Mouse (Mus musculus) heart, adult 9 months (tissue): Measurements from ENCODE around the gene Il1b.

ENCODE experiments used
- DNase-seq, 2 experiments: peaks; one replicate each; pipeline ENCODE4 v3.0.0; 2022; ENCODE audit warnings: low spot score in 2 of 2

The Il1b gene

DNA sequence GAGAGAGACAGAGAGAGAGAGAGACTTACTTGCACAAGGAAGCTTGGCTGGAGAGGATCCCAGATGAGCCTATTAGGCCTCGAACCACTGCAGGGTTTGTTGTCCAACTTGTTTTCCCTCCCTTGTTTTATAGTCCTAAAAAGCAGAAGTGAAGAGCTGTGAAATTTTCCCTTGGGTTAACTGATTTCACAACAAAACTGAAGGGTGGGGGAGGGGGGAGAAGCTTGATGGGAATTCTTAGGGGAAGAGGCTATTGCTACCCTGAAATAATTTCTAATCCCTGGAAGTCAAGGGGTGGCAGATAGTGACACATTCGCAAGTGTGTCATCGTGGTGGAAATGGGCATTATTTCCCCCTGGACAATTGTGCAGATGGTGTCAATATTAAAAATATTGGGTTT lies at the start of gene Il1b:
Gene Il1b, minus strand, starts transcription at position 101 of the 400 bp plus-strand sequence.
- DNase-seq: no peak

DNA sequence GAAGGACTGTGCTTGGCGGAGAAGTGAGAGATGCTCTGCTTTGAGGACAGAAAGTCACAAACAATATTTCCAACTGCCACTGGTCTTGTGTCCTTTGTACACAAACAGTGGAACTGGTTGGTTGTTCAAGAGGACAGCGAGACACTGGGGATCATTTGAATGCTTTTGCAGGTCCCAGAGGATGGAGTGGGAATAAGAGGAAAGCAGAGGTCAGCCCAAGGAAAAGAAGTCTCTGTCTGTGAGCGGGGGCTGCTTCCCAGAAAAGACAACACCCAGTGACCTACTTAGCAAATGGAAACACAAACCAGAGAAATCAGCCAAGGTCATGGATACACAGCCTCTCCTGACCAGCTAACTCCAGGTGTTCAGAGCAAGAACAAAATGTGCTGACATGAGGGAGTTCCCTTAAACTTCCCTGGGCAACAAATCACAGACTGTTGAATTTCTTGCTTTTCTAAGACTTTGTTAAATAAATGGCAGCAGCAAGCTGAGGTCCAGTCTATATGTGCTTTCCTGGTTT lies 48.5 kb upstream of the Il1b start:
- DNase-seq: no peak

DNA sequence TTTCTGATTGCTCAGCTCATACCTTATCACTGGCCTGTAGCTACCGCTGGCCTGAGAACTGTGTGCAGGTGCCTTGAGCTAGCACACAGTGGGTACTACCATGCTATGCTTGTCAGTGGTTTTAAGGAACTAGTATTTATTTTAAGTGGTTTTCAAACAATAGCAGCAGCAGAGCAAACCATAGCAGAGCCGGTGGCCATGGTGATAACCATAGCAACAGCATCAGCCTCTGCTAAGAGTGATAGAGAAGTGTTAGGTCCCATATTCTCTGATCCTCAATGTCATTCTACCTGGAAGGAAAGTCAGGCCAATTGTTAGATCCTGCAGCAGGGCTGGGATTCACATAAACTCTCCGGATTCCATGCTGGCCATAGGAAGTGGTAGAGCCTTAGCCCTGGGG lies 43.7 kb upstream of the Il1b start:
- no peak for DNase-seq

DNA sequence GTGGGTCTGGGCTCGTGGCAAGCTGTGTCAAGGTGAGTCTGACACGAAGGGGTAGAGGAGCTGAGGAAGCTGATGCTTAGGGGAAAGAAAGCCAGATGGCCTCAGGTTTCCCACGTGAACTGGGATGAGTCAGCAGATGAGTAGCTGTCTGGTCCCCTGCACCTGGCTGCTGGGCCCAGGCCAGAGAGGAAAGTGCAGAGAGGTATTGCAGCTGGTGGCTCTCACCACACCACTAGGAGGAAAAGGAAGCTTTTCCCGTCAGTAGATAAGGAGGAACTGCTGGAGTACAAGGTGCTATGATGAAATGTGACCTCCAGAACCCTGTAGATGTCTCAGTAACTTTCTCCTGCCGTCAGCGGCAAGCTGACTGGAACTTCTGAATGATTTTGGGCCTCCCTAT lies 42.5 kb upstream of the Il1b start:
- no peak for DNase-seq

DNA sequence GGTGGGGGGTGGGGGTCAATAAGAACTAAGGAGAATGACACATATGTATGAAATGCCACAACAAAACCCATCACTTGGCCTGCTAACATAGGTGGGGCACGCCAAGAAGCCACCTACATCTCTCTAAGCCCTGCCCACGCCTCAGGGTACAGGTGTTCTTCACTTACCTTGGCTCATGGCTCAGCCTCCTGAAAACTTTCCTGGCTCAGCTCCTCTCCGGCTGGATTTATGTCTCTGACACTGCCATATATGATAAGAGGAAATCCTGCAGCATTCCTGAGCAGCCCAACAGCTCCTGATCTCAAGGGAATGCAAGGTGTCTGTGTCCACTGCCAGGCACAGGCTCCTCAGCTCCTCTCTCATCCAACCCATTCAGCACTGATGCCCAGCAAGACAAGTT lies 40.7 kb upstream of the Il1b start:
- DNase-seq: no peak

DNA sequence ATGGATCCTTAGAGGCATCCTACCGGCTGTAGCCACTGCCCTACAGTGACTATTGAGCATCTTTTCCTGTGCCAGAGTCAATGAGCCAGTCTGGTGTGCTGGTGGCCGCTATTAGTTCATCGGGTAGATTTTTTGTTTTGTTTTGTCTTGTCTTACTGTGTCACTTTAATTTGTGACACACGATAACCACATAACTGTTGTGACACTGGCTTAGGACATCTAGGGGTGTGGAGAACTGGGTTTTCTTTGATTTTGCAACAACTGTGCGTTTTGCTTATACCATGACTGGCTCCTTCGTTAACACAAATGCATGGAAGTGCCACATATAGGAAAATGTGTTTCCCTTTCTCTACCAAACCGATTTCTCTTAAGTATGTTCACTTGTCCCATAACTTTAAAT lies 39.4 kb upstream of the Il1b start:
- DNase-seq: no peak

DNA sequence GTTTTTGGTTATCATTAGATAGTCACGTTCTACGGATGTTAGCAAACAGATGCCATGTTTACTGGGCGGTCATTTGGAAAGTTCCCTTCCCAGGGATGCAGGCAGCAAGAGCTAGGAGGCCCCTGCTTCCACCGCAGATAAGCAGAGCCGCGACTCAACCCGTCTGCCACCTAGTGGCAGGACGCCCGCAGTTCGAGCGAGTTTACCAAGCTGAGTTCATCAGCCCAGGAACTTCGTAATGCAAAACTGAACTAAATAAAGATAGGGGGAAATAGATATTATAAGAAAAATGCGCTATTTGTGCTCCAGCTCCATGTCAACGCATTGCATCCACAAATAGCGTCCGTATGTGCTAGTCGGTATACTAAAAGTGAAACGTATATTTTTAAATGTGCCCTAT lies 37.5 kb upstream of the Il1b start:
- peak; percentile 51 to 65 for DNase-seq

DNA sequence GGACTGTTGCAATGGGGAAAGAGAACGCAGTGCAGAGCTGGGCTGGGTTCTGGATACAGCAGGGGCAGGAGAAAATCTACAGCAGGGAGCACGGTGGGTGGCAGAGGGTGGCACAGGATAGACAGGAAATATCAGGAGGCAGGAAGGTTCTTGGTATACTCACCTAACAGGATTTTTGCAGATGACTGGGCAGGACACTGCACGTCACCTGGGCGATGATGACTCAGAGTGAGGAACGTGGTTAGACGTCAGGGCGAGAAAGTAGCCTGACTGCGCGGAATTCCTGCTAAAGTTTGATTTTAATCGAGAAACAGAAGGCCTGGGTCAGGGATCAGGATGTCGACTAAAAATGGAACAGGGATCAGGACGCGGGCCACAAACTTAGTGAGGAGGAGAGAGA lies 36.7 kb upstream of the Il1b start:
- DNase-seq: no peak

DNA sequence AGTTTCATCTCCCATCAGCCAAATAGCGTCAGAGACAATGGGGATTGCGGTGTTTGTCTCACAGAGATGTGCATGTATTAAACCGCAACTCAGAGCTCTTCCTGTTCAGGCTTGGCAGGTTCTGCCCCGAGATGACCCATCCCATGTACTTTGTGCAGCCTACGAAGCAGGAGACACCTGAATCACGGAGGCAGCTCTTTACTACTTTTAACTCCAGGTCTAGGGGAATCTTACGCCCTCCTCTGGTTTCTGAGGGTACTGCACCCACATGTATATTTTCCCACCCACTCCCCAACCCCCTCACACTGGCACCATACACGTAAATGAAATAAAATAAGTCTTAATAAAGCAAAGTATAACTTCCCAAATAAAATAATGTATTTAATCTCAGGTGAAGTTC lies 35.6 kb upstream of the Il1b start:
- DNase-seq: no peak

DNA sequence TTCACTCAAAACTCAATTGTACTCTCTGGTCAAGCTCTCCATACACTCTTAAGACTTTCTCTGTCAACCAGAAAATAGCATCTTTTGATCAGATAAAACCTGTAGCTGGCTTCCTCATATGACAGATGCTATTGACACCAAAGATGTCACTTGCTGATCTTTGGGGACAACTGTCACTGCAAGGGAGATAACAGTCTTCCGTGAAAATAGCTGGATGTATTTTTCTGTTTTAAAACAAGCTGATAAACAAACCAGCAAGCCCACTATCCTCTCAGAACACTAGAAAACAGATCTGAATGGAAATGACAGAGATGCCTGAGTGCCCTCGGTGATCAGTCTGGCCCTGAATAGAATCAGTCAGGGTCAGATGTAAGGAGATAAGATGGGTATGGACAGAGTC lies 32.8 kb upstream of the Il1b start:
- DNase-seq: no peak

DNA sequence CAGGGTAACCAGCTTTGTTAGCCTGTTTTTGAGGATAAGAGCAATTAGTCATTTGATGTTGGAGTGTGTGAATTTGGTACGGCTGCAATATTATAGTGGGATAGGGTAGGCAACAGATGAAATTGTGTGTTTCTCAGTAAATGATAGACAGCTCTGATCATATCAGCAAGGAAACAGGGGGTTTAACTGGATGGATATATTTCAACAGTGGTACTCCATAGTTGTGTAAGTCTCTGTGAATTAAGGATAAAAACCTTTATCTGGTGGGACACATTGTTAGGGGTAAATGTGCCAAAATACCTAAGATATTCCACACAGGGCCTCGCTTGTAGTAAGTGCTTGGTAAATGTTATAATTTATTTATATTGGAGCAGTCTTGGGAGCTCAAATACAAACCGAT lies 31.4 kb upstream of the Il1b start:
- DNase-seq: no peak

DNA sequence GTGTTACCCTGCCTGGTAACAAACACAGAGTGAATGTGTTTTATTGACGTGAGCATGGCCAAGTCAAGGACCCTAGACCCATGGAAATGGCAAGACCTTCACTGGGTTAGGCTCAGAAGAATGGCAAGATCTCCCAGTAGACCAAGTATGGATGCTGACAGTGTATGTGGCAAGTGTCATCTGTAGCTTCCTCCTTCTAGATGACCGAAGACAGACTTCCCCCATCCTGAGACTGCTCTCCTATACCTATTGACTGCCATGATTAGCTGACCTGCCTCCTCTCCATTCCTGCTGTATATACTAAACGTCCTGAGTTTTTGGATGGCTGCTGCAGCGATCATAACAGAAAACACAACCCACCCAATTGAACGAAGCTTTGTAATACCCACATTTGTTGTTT lies 30.9 kb upstream of the Il1b start:
- DNase-seq: no peak

DNA sequence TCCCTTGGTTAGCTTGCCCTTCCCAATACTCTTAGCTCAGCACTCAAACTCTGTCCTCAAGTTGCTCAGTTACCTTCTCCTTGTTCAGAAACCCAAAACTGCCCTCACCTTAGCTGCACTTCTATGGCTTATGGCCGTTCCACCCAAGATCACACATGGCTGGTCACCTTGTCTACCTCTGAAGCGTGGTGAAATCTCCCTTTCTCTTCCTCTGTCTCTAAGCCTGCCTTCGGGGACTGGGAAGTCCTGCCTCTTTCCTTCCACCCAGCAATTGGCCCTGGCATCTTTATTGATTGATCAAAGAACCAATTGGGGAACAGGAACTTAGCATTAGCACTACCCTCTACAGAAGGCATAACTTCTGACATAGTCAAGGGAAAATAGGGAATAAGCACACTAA lies 27.2 kb upstream of the Il1b start:
- DNase-seq: no peak

DNA sequence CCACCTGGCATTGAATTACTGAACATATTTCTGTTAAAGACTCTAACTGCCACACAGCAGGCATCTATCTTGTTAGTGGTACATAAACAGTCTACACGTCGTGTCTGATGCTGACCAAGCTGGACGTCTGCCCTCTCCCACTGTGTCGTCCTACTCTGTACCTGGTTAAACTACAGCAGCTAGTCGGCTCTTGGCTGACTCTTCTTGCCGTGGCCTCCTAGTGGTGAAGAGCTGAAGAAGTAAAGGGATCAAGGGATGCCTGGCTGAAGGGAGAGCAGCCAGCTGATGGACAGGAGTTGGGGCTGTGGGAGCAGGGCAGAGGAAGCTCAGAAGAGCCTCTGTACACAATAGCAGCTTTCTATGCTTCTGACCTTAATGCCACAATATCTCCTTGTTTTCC lies 22.6 kb upstream of the Il1b start:
- no peak for DNase-seq

DNA sequence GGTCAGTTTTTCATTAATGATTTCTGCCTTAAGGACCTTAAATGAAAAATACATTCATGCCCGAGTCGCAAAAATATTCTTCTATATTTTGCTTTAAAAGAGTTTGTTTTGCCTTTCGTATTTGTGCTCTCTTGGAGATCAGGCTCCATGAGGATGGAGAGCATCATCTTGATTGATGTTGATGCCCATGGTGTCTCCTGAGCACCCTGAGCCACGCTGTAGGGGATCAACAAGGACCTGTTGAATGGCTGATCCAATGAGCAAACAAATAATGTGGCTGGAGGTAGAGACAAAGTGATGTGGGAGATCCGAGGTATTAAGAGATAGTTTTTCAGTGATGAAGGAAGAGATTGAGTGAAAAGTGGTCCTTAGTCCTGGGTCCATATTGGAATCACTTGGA lies 19.2 kb upstream of the Il1b start:
- DNase-seq: no peak

DNA sequence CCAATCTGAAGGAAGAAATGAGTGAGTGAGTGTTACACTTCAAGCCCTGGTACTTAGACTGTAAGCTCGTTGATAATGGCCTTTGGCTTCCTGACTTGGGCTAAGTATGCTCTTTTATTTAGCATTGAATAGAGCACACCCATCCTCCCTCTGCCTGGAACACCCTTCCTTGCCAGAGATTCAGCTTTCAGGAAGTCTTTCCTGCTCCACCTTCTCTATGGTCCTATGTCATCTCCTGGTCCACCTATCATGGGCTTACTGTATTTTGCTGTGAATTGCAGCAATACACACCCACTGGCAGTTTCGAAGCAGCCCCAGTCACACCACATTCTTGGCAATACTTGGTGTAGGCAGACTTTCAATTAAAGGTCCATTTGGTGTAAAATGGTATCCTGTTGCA lies 18.4 kb upstream of the Il1b start:
- DNase-seq: peak; percentile 23 to 41

DNA sequence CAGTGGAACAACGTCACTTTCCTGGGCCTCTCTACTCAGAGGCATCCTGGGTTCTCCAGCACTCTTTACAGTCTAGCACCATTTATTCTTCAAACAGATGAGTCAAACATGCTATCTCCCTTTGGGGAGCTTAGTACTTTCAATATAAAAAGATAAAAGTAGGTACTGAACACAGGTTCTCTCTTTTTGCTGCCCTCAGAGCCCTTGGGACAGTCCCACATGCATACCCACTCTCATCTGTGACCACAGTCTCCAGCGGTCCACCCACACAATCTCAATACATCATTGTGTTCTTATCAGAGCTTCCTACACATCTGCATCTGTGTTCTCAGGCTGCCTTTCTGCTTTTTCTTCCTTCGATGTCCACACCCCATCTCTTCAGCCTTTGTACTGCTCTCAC lies 14.4 kb upstream of the Il1b start:
- DNase-seq: no peak

DNA sequence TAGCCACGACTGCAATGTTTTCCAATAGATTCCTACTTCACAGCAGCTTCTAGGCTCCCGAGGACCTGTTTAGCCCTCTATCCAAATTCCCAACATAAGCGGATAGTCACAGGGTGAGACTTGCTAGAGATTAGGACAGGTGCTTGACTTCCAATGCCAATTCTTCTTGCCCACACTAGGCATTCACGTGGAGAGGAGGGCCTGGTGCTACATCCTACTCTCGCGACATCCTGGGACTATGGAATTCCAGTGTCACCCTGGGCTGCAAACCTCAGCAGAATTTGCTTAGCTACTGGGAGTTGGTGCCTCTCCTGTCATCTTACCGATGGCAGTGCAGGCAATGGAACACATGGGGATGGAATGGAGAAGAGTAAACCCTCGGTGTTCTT lies 13.3 kb upstream of the Il1b start:
- DNase-seq: no peak

DNA sequence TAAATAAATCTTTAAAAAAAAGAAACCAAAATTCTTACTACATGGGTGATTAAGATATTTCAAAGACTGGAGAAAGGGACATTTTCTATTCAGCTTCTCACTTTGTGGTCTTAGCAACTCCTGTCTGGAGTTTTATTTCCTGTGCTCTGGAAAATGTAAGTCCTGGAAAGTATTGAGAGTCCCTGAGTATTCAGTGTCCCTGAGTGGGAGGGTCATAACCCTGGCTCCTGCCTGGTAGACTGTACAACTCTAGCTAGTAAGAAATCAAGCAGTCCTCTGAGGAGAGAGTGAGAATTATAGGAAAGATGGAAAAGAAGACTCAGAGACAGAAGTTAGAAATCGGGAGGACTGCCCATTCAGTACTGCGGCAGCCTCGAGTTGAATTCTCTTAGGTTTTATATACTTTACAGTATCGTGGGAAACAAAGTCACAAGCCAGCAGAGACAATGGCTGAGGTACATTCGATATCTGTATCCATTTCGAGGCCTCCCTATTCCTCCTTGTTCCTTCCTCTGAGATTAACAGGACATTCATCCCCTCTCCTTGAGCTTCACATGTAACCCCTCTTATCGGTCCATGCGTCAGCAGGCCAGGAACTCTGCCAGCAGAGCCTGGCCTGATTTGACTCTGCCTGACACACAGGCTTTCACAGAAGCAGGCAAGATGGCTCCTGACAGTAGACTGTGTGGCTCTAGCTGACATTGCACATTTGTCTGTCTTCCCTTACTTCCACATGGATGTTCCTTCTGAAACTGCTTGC lies 12.8 kb upstream of the Il1b start:
- peak; percentile 67 to 84 for DNase-seq

DNA sequence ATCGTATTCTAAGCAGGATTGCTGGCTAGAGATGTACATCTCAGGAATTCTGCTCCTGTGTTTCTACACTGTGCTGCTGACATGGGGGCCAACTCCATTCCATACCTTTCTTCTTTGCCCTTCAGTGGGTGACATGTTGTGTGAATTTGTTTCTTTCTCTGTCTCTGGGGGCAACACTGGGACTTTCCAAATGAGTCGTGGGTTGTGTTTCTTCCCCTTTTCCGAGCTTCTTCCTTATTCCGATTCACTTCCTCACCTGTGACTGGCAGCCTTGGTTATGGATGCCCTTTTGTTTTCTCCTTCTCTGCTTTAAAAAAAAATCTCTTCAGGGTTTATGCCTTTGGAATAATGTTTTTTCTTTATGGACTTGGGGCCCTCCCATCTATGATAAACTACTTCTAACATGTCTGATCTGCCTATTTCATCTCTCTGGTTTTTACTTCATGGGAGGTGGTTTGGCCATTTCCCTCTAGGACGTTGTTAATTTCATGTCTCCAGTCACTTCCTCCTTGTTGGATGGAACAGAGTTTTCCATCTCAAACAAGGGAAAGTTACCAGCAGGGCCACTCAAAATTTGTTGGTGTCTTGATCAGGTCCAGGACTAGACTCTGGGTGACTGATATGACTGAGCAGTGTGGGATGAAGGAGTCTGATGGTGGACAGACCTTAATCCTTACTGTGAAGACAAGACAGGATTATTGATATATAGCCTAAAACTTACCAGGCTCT lies 10.0 kb upstream of the Il1b start:
- no peak for DNase-seq

DNA sequence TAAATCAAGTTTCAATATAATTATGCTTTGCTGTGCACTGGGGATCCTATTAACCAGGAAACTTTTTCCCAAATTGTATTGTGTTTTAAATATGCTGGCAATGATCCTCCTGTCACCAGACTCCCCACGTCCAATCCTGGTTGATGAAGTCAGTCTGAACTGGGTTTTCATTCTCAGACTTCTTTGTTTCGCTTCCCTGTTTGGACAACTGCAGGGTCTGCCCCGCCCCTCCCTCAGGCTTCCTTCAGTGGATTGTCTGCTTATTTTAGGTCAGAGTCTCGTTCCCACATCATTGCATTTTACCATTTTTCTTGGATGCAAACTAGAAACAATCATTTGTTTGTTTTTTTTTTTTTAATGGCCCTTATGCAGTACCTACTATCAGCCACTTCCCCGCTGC lies 9.3 kb upstream of the Il1b start:
- peak in 1 of 2 experiments; percentile 41 for DNase-seq

DNA sequence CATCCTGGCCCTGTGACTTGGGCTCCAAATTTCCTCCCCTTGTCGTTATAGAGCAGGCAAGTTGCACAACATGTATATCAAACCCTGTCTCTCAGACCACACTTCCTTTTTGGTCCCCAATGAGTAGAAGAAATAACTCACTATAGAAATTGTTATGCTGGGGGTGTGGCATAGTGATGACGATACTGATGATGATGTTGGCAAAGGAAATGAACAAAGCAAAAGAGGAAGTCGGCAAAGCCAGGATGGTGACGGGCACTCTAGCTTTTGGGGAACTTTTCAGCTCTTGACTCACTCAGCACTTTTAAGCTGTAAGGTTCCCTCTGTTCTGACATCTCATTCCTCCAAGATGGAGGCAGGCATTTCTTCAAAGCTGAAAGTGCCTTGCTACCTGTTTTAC lies 2.4 kb upstream of the Il1b start:
- peak; percentile 46 to 56 for DNase-seq

DNA sequence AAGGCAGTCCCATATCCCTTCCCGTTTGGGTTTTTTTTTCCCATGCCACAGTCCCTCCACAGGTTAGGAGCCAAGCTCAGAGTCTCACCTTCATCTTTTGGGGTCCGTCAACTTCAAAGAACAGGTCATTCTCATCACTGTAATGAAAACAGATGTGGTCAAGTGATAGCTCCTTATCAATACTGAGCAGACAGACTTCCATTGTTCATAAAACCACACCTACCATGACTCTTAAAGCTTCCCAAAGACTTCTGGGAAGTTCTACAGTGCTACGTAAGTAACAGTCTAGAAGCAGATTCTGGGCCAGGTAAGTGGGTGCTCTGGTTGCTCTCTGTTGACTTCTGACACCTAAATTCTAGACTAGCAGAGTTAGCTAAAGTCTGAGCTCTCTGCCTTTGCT lies 1.3 kb downstream of the Il1b start:
- DNase-seq: no peak
